In genomic region chr10:93161511-93162275, GRCm38 (mm10) we compare ENCODE assay signal across 8 mouse cellular contexts. TPM values are rescaled to one million over a fixed set of nuclear protein-coding genes. Genes with fewer than 3 reads are reported as not detected.
DNase-seq lines count a peak whose midpoint lies in the region; ATAC-seq and TF ChIP-seq lines count a peak whose summit lies in the region.

No protein-coding gene starts in this region.

- H3K27ac ChIP-seq in cortical plate, adult 2 months (ENCODE audit: insufficient read depth, low read length), result peak overlapping the region; percentile 100
- peak overlapping the region; percentile 97 for H3K27ac ChIP-seq in intestine, postnatal 0 days (ENCODE audit: low read depth, low read length)
- peak overlapping the region; percentile 97 for H3K27ac ChIP-seq in midbrain, embryonic 16.5 days (ENCODE audit: low read length)

- peak overlapping the region; percentile 95 for H3K4me2 ChIP-seq in intestine, postnatal 0 days (replicated peaks; ENCODE audit: low read depth)
- peak overlapping the region; percentile 69 for H3K4me2 ChIP-seq in midbrain, embryonic 16.5 days (ENCODE audit: low read length)

- TF ChIP-seq POLR2A in cortical plate, adult 2 months (IDR thresholded peaks at IDR 0.05; ENCODE audit: extremely low read depth, insufficient read depth, low read length), result no peak; the same call in 1 of the 2 replicates

- no peaks in the 10 kb centered on the region for H3K9me3 ChIP-seq in intestine, postnatal 0 days (ENCODE audit: control insufficient read depth)
- H3K9me3 ChIP-seq in midbrain, embryonic 16.5 days (replicated peaks; ENCODE audit: control insufficient read depth, low read length, poor library complexity, severe bottlenecking), result no peaks in the 10 kb centered on the region

- DNase-seq in A20 (ENCODE audit: low read depth, low spot score) (peak; percentile 80), MN1 (ENCODE audit: low spot score) (peak; percentile 74), liver (peak; percentile 78)
- peak; percentile 67 for DNase-seq in gastrocnemius, postnatal 25 days
- peak; percentile 61 for DNase-seq in urinary bladder, postnatal 14 days (ENCODE audit: low spot score)

- WGBS in intestine, postnatal 0 days, result 4% methylated on average over 25 of the region's 33 CpGs
- under 1% methylated on average over 31 of the region's 33 CpGs for whole genome bisulfite sequencing in midbrain, embryonic 16.5 days

- no peaks in the 10 kb centered on the region for H3K27me3 ChIP-seq in intestine, postnatal 0 days (replicated peaks; ENCODE audit: control insufficient read depth, insufficient read depth, low read length)
- H3K27me3 ChIP-seq in midbrain, embryonic 16.5 days (ENCODE audit: control insufficient read depth, insufficient read depth, low read depth, low read length), result no peaks in the 10 kb centered on the region

- TF ChIP-seq CTCF in cortical plate, adult 2 months (IDR thresholded peaks at IDR 0.05; ENCODE audit: extremely low read depth, insufficient read depth, low read length), result no peak
- no peak for TF ChIP-seq CTCF in intestine, postnatal 0 days (IDR thresholded peaks at IDR 0.05; ENCODE audit: low read depth)

- peak overlapping the region; percentile 98 for H3K4me3 ChIP-seq in cortical plate, adult 2 months (ENCODE audit: insufficient read depth, low read length)
- H3K4me3 ChIP-seq in intestine, postnatal 0 days (ENCODE audit: low read depth, low read length), result peak overlapping the region; percentile 95
- peak overlapping the region; percentile 68 for H3K4me3 ChIP-seq in midbrain, embryonic 16.5 days (ENCODE audit: low read depth, low read length)

- H3K36me3 ChIP-seq in intestine, postnatal 0 days (ENCODE audit: control insufficient read depth, insufficient read depth), result no peaks in the 10 kb centered on the region
- H3K36me3 ChIP-seq in midbrain, embryonic 16.5 days (ENCODE audit: control insufficient read depth, insufficient read depth, low read length), result no peaks in the 10 kb centered on the region

- H3K9ac ChIP-seq in intestine, postnatal 0 days (ENCODE audit: low read depth, low read length), result peak overlapping the region; percentile 95
- H3K9ac ChIP-seq in midbrain, embryonic 16.5 days (ENCODE audit: low read depth, low read length), result peak overlapping the region; percentile 92

- H3K4me1 ChIP-seq in cortical plate, adult 2 months (ENCODE audit: control insufficient read depth, insufficient read depth, low read length), result peaks cover 8% of the 10 kb centered on the region; the same call in 1 of the 2 replicates
- no peaks in the 10 kb centered on the region for H3K4me1 ChIP-seq in intestine, postnatal 0 days (replicated peaks; ENCODE audit: control insufficient read depth, insufficient read depth, low read length)
- peaks cover 31% of the 10 kb centered on the region for H3K4me1 ChIP-seq in midbrain, embryonic 16.5 days (ENCODE audit: control insufficient read depth, insufficient read depth, low read length)

- ATAC-seq in intestine, postnatal 0 days, result peak; percentile 21
- ATAC-seq in midbrain, embryonic 16.5 days, result peak; percentile 56

RNA-seq across cellular contexts. Expression of gene Cdk17, which starts 1.0 kb away (rescaled TPM):
- polyA plus RNA-seq in cortical plate, adult 2 months (2012; rRNA removed), result 134 and 142 TPM in 2 replicates
- total RNA-seq in gastrocnemius, postnatal 25 days (2021), result 1 to 10 TPM; 5.9 to 6.3 TPM
- 8.2 and 8.9 TPM in 2 replicates for polyA plus RNA-seq in intestine, postnatal 0 days (2015; fragmentation: Nextera tagmentation; extraction: Ambion mirVana)
- polyA plus RNA-seq in midbrain, embryonic 16.5 days (2015; fragmentation: Nextera tagmentation; extraction: Ambion mirVana), result 39.5 and 40.2 TPM in 2 replicates

Comparison
In these comparisons a context has a peak if more than half of its experiments do, and no peak if none do; other contexts are left out.
1. Peak in every context shown above with its lines: DNase-seq, ATAC-seq, H3K4me3 ChIP-seq and H3K27ac ChIP-seq.